Mouse (Mus musculus): ENCODE measurements around the gene Bach1. TPM values are rescaled to one million over a fixed set of nuclear protein-coding genes. Genes with fewer than 3 reads are reported as not detected.

The Bach1 gene
- polyA plus RNA-seq (2014; fragmentation: Nextera tagmentation; extraction: Ambion mirVana) = 16.2 and 20.3 TPM in 2 replicates

- WGBS = under 1% methylated on average over 84 of the region's 84 CpGs
- no peaks in the 10 kb centered on the region for H3K36me3 ChIP-seq (ENCODE audit: control insufficient read depth, insufficient read depth, low read length)
These were observed at the start of gene Bach1 for GRCm38 (mm10) chr16:87698692-87699305. Bach1 (plus strand) TSS chr16:87698945.

GRCm38 (mm10) chr16:87652344-87652743, 46.4 kb upstream of the Bach1 start:
- Histone ChIP-seq H3K9ac (replicated peaks; ENCODE audit: low read length) (no peak overlapping the region), H3K27me3 (ENCODE audit: control insufficient read depth, insufficient read depth, low read length) (no peaks in the 10 kb centered on the region), H3K36me3 (ENCODE audit: control insufficient read depth, insufficient read depth, low read length) (no peaks in the 10 kb centered on the region), H3K4me1 (ENCODE audit: control insufficient read depth, insufficient read depth, low read length) (no peaks in the 10 kb centered on the region), H3K4me2 (ENCODE audit: low read length) (no peak overlapping the region), H3K9me3 (ENCODE audit: control insufficient read depth, low read length) (no peaks in the 10 kb centered on the region), H3K27ac (replicated peaks; ENCODE audit: low read depth, low read length) (no peak overlapping the region), H3K4me3 (replicated peaks; ENCODE audit: low read depth, low read length) (no peak overlapping the region)
- DNase-seq = no peak
- WGBS = 59% methylated on average over 8 of the region's 8 CpGs
- ATAC-seq (ENCODE audit: low FRiP score, low TSS enrichment) = no peak

More at GRCm38 (mm10) chr16:87698692-87699305, at the start of gene Bach1:
- Histone ChIP-seq H3K27ac (replicated peaks; ENCODE audit: low read depth, low read length) (peak within 1 kb of the TSS; percentile 92), H3K9me3 (ENCODE audit: control insufficient read depth, low read length) (no peaks in the 10 kb centered on the region), H3K4me2 (ENCODE audit: low read length) (peak within 1 kb of the TSS; percentile 72), H3K27me3 (ENCODE audit: control insufficient read depth, insufficient read depth, low read length) (no peaks in the 10 kb centered on the region), H3K4me1 (ENCODE audit: control insufficient read depth, insufficient read depth, low read length) (peaks cover 9% of the 10 kb centered on the region; the same call in 1 of the 2 replicates), H3K9ac (replicated peaks; ENCODE audit: low read length) (peak within 1 kb of the TSS; percentile 97), H3K4me3 (replicated peaks; ENCODE audit: low read depth, low read length) (peak within 1 kb of the TSS; percentile 76)
- DNase-seq (peak; percentile 97), ATAC-seq (ENCODE audit: low FRiP score, low TSS enrichment) (peak; percentile 90)

- DNase-seq = no peak
- no peaks in the 10 kb centered on the region for H3K9me3 ChIP-seq (ENCODE audit: control insufficient read depth, low read length)
- no peaks in the 10 kb centered on the region for H3K4me1 ChIP-seq (ENCODE audit: control insufficient read depth, insufficient read depth, low read length)
- no peak overlapping the region for H3K27ac ChIP-seq (replicated peaks; ENCODE audit: low read depth, low read length)
- H3K4me3 ChIP-seq (replicated peaks; ENCODE audit: low read depth, low read length) = no peak overlapping the region
- WGBS = 89% methylated on average over 13 of the region's 13 CpGs
- no peaks in the 10 kb centered on the region for H3K36me3 ChIP-seq (ENCODE audit: control insufficient read depth, insufficient read depth, low read length)
- no peak overlapping the region for H3K9ac ChIP-seq (replicated peaks; ENCODE audit: low read length)
- ATAC-seq (ENCODE audit: low FRiP score, low TSS enrichment) = no peak
- H3K4me2 ChIP-seq (ENCODE audit: low read length) = no peak overlapping the region
- no peaks in the 10 kb centered on the region for H3K27me3 ChIP-seq (ENCODE audit: control insufficient read depth, insufficient read depth, low read length)
These were observed 45.8 kb upstream of the Bach1 start for GRCm38 (mm10) chr16:87652924-87653323.

- Histone ChIP-seq H3K27me3 (ENCODE audit: control insufficient read depth, insufficient read depth, low read length) (no peaks in the 10 kb centered on the region), H3K4me1 (ENCODE audit: control insufficient read depth, insufficient read depth, low read length) (no peaks in the 10 kb centered on the region), H3K9me3 (ENCODE audit: control insufficient read depth, low read length) (no peaks in the 10 kb centered on the region), H3K27ac (replicated peaks; ENCODE audit: low read depth, low read length) (no peak overlapping the region), H3K36me3 (ENCODE audit: control insufficient read depth, insufficient read depth, low read length) (no peaks in the 10 kb centered on the region), H3K4me3 (replicated peaks; ENCODE audit: low read depth, low read length) (no peak overlapping the region), H3K4me2 (ENCODE audit: low read length) (no peak overlapping the region), H3K9ac (replicated peaks; ENCODE audit: low read length) (no peak overlapping the region)
- no peak for DNase-seq
- no peak for ATAC-seq (ENCODE audit: low FRiP score, low TSS enrichment)
- 88% methylated on average over 11 of the region's 11 CpGs for WGBS
These were observed 44.6 kb upstream of the Bach1 start for GRCm38 (mm10) chr16:87654016-87654575.

GRCm38 (mm10) chr16:87655005-87655404, 43.7 kb upstream of the Bach1 start:
- WGBS = 87% methylated on average over 5 of the region's 5 CpGs
- ATAC-seq (ENCODE audit: low FRiP score, low TSS enrichment) (no peak), DNase-seq (no peak)
- Histone ChIP-seq H3K4me3 (replicated peaks; ENCODE audit: low read depth, low read length) (no peak overlapping the region), H3K36me3 (ENCODE audit: control insufficient read depth, insufficient read depth, low read length) (no peaks in the 10 kb centered on the region), H3K4me1 (ENCODE audit: control insufficient read depth, insufficient read depth, low read length) (no peaks in the 10 kb centered on the region), H3K27ac (replicated peaks; ENCODE audit: low read depth, low read length) (no peak overlapping the region), H3K4me2 (ENCODE audit: low read length) (no peak overlapping the region), H3K9me3 (ENCODE audit: control insufficient read depth, low read length) (no peaks in the 10 kb centered on the region), H3K9ac (replicated peaks; ENCODE audit: low read length) (no peak overlapping the region), H3K27me3 (ENCODE audit: control insufficient read depth, insufficient read depth, low read length) (no peaks in the 10 kb centered on the region)

- 84% methylated on average over 9 of the region's 9 CpGs for WGBS
- Histone ChIP-seq H3K27ac (replicated peaks; ENCODE audit: low read depth, low read length) (no peak overlapping the region), H3K4me1 (ENCODE audit: control insufficient read depth, insufficient read depth, low read length) (no peaks in the 10 kb centered on the region)
These were observed 43.2 kb upstream of the Bach1 start for GRCm38 (mm10) chr16:87655579-87655978.

GRCm38 (mm10) chr16:87656771-87657170, 42.0 kb upstream of the Bach1 start:
- DNase-seq = no peak
- H3K4me2 ChIP-seq (ENCODE audit: low read length) = no peak overlapping the region
- H3K36me3 ChIP-seq (ENCODE audit: control insufficient read depth, insufficient read depth, low read length) = no peaks in the 10 kb centered on the region
- no peaks in the 10 kb centered on the region for H3K27me3 ChIP-seq (ENCODE audit: control insufficient read depth, insufficient read depth, low read length)
- no peak for ATAC-seq (ENCODE audit: low FRiP score, low TSS enrichment)
- no peaks in the 10 kb centered on the region for H3K4me1 ChIP-seq (ENCODE audit: control insufficient read depth, insufficient read depth, low read length)
- H3K4me3 ChIP-seq (replicated peaks; ENCODE audit: low read depth, low read length) = no peak overlapping the region
- 91% methylated on average over 4 of the region's 4 CpGs for WGBS
- H3K9ac ChIP-seq (replicated peaks; ENCODE audit: low read length) = no peak overlapping the region
- no peak overlapping the region for H3K27ac ChIP-seq (replicated peaks; ENCODE audit: low read depth, low read length)
- no peaks in the 10 kb centered on the region for H3K9me3 ChIP-seq (ENCODE audit: control insufficient read depth, low read length)

More at GRCm38 (mm10) chr16:87655579-87655978, 43.2 kb upstream of the Bach1 start:
- H3K9me3 ChIP-seq (ENCODE audit: control insufficient read depth, low read length) = no peaks in the 10 kb centered on the region
- no peaks in the 10 kb centered on the region for H3K36me3 ChIP-seq (ENCODE audit: control insufficient read depth, insufficient read depth, low read length)
- DNase-seq (no peak), ATAC-seq (ENCODE audit: low FRiP score, low TSS enrichment) (no peak)
- no peak overlapping the region for H3K4me3 ChIP-seq (replicated peaks; ENCODE audit: low read depth, low read length)
- no peak overlapping the region for H3K9ac ChIP-seq (replicated peaks; ENCODE audit: low read length)
- H3K4me2 ChIP-seq (ENCODE audit: low read length) = no peak overlapping the region
- no peaks in the 10 kb centered on the region for H3K27me3 ChIP-seq (ENCODE audit: control insufficient read depth, insufficient read depth, low read length)

- no peak for ATAC-seq (ENCODE audit: low FRiP score, low TSS enrichment)
- H3K4me2 ChIP-seq (ENCODE audit: low read length) = no peak overlapping the region
- no peak overlapping the region for H3K4me3 ChIP-seq (replicated peaks; ENCODE audit: low read depth, low read length)
These were observed 41.5 kb upstream of the Bach1 start for GRCm38 (mm10) chr16:87657291-87657690.

GRCm38 (mm10) chr16:87661024-87661471, 37.7 kb upstream of the Bach1 start:
- H3K4me1 ChIP-seq (ENCODE audit: control insufficient read depth, insufficient read depth, low read length) = no peaks in the 10 kb centered on the region
- no peaks in the 10 kb centered on the region for H3K36me3 ChIP-seq (ENCODE audit: control insufficient read depth, insufficient read depth, low read length)
- H3K27ac ChIP-seq (replicated peaks; ENCODE audit: low read depth, low read length) = no peak overlapping the region
- H3K9ac ChIP-seq (replicated peaks; ENCODE audit: low read length) = no peak overlapping the region
- no peaks in the 10 kb centered on the region for H3K27me3 ChIP-seq (ENCODE audit: control insufficient read depth, insufficient read depth, low read length)
- DNase-seq (no peak), ATAC-seq (ENCODE audit: low FRiP score, low TSS enrichment) (no peak)
- H3K4me3 ChIP-seq (replicated peaks; ENCODE audit: low read depth, low read length) = no peak overlapping the region
- 87% methylated on average over 12 of the region's 12 CpGs for WGBS
- H3K9me3 ChIP-seq (ENCODE audit: control insufficient read depth, low read length) = no peaks in the 10 kb centered on the region
- H3K4me2 ChIP-seq (ENCODE audit: low read length) = no peak overlapping the region

More at GRCm38 (mm10) chr16:87657291-87657690, 41.5 kb upstream of the Bach1 start:
- Histone ChIP-seq H3K9ac (replicated peaks; ENCODE audit: low read length) (no peak overlapping the region), H3K4me1 (ENCODE audit: control insufficient read depth, insufficient read depth, low read length) (no peaks in the 10 kb centered on the region), H3K36me3 (ENCODE audit: control insufficient read depth, insufficient read depth, low read length) (no peaks in the 10 kb centered on the region), H3K9me3 (ENCODE audit: control insufficient read depth, low read length) (no peaks in the 10 kb centered on the region), H3K27ac (replicated peaks; ENCODE audit: low read depth, low read length) (no peak overlapping the region), H3K27me3 (ENCODE audit: control insufficient read depth, insufficient read depth, low read length) (no peaks in the 10 kb centered on the region)
- no peak for DNase-seq
- WGBS = 93% methylated on average over 9 of the region's 9 CpGs

All from midbrain, embryonic 14.5 days (tissue).